20 mouse cellular contexts compared by ENCODE assay signal in the genomic region with DNA sequence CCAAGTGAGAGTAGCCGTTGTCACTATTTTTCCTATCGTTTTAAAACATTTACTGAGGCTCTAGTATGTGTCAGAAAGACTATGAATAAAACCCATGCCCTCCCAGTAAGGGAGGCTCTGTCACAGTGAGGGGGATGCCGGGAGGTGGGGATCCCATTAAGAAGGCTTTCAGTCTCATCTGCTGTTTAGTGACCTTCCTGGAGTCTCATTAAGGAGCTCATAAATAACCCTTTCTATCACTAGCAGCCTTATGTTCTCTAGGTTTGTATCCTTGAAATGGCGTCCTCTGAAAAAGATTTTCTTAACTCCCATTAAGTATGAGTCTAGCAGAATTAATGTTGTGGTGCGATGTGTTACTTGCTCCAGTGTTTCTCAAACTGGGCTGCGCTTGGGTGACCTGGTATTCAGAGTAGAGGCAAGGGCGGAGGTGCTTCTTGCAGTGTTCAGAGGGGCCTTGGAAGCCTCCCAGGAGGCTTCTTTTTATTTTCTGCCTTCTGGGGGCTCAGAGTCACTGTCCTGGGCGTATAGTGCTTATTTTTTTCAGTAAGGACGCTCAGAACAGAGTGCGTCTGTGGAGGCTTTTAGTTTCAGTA. TPM values are rescaled to one million over a fixed set of nuclear protein-coding genes. Genes with fewer than 3 reads are reported as not detected.
A peak's percentile ranks its signal among the peaks of the same experiment; 100 is the strongest.
DNase-seq lines count a peak whose midpoint lies in the region; ATAC-seq and TF ChIP-seq lines count a peak whose summit lies in the region.
"Had no signal": no experiment of that assay in that cellular context is flagged by ENCODE, and none has a peak within 500 bp of the region (broad histone marks: within the 10 kb centered on the region; RNA-seq: fewer than 3 reads in every experiment).

No protein-coding gene starts in this region.

- no peak for TF ChIP-seq CTCF in kidney, adult 2 months (conservative IDR thresholded peaks at IDR 0.05; ENCODE audit: insufficient read depth, insufficient read length, low read depth, low read length)

- peak; percentile 32 for DNase-seq in embryo, embryonic 11 days
- DNase-seq in embryo, embryonic 9.5 days (ENCODE audit: extremely low spot score) = no peak
- DNase-seq in kidney, postnatal 4 days = peak; percentile 15 to 23
- no peak for DNase-seq in kidney, adult 2 months
- DNase-seq in testis, postnatal 10 days (ENCODE audit: low spot score) = no peak
- no peak for DNase-seq in gastrocnemius, adult 18-20 months (ENCODE audit: low spot score)
- DNase-seq: cerebellum, postnatal 10 days; heart, postnatal 4 days; kidney, adult 11 months; lung, embryonic 14.5 days; right cerebral cortex, postnatal 4 days; thymus, adult 2 months had no signal

- no peak overlapping the region for H3K4me3 ChIP-seq in kidney, adult 2 months (ENCODE audit: insufficient read depth, low read depth, low read length)
- H3K4me3 ChIP-seq in hindbrain, embryonic 13.5 days = no peak overlapping the region
- no peak overlapping the region for H3K4me3 ChIP-seq in neural tube, embryonic 15.5 days (replicated peaks)
- H3K4me3 ChIP-seq: embryonic facial prominence, embryonic 12.5 days; heart, embryonic 13.5 days; myocyte had no signal

- peak; percentile 48; the same call in 1 of the 2 replicates for ATAC-seq in hindbrain, embryonic 13.5 days (ENCODE audit: low FRiP score)
- peak; percentile 35; the same call in 1 of the 2 replicates for ATAC-seq in neural tube, embryonic 15.5 days (ENCODE audit: low FRiP score)
- ATAC-seq: Patski had no signal

- H3K9ac ChIP-seq in hindbrain, embryonic 13.5 days = no peak overlapping the region
- H3K9ac ChIP-seq in neural tube, embryonic 15.5 days (replicated peaks) = no peak overlapping the region
- H3K9ac ChIP-seq: embryonic facial prominence, embryonic 12.5 days; lung, embryonic 14.5 days had no signal

- TF ChIP-seq POLR2A in kidney, adult 2 months (IDR thresholded peaks at IDR 0.05; ENCODE audit: low read depth, low read length) = no peak

- H3K27ac ChIP-seq in kidney, adult 2 months (ENCODE audit: insufficient read depth, low read depth, low read length) = no peak overlapping the region
- no peak overlapping the region for H3K27ac ChIP-seq in hindbrain, embryonic 13.5 days
- no peak overlapping the region for H3K27ac ChIP-seq in neural tube, embryonic 15.5 days (replicated peaks)
- H3K27ac ChIP-seq: embryonic facial prominence, embryonic 12.5 days; heart, embryonic 13.5 days had no signal

- H3K9me3 ChIP-seq in hindbrain, embryonic 13.5 days = no peaks in the 10 kb centered on the region
- H3K9me3 ChIP-seq in neural tube, embryonic 15.5 days (replicated peaks) = no peaks in the 10 kb centered on the region
- H3K9me3 ChIP-seq: embryonic facial prominence, embryonic 12.5 days; heart, embryonic 13.5 days had no signal

- no peaks in the 10 kb centered on the region for H3K36me3 ChIP-seq in kidney, adult 2 months (ENCODE audit: control insufficient read depth, insufficient read depth, low read length)
- H3K36me3 ChIP-seq in hindbrain, embryonic 13.5 days = no peaks in the 10 kb centered on the region
- H3K36me3 ChIP-seq in neural tube, embryonic 15.5 days = no peaks in the 10 kb centered on the region
- H3K36me3 ChIP-seq: embryonic facial prominence, embryonic 12.5 days had no signal

- no peaks in the 10 kb centered on the region for H3K4me1 ChIP-seq in kidney, adult 2 months (ENCODE audit: control insufficient read depth, insufficient read depth, low read length)
- H3K4me1 ChIP-seq in hindbrain, embryonic 13.5 days (replicated peaks) = peaks cover 56% of the 10 kb centered on the region
- H3K4me1 ChIP-seq in neural tube, embryonic 15.5 days = peaks cover 46% of the 10 kb centered on the region

- H3K27me3 ChIP-seq in kidney, adult 2 months (replicated peaks; ENCODE audit: control insufficient read depth, insufficient read depth, low read length) = no peaks in the 10 kb centered on the region
- no peaks in the 10 kb centered on the region for H3K27me3 ChIP-seq in hindbrain, embryonic 13.5 days
- no peaks in the 10 kb centered on the region for H3K27me3 ChIP-seq in neural tube, embryonic 15.5 days (replicated peaks)
- H3K27me3 ChIP-seq: CH12.LX; embryonic facial prominence, embryonic 12.5 days; heart, embryonic 13.5 days; Patski had no signal

- WGBS in kidney, adult 2 months = 64% methylated on average over 10 of the region's 10 CpGs
- 27% methylated on average over 10 of the region's 10 CpGs for WGBS in hindbrain, embryonic 13.5 days
- 11% methylated on average over 10 of the region's 10 CpGs for WGBS in neural tube, embryonic 15.5 days

- no peak overlapping the region for H3K4me2 ChIP-seq in hindbrain, embryonic 13.5 days
- H3K4me2 ChIP-seq in neural tube, embryonic 15.5 days = no peak overlapping the region
- H3K4me2 ChIP-seq: embryonic facial prominence, embryonic 12.5 days; heart, embryonic 13.5 days; liver, embryonic 11.5 days; lung, embryonic 14.5 days had no signal

RNA-seq across cellular contexts. Expression of a gene that starts 7.4 kb away (rescaled TPM):
- polyA plus RNA-seq in kidney, adult 2 months (2012; rRNA removed) = 3.0 and 3.5 TPM in 2 replicates
- 42.0 and 43.5 TPM in 2 replicates for polyA plus RNA-seq in hindbrain, embryonic 13.5 days (2015; fragmentation: Nextera tagmentation; extraction: Ambion mirVana)
- 34.3 and 38.9 TPM in 2 replicates for polyA plus RNA-seq in neural tube, embryonic 15.5 days (2015; fragmentation: Nextera tagmentation; extraction: Ambion mirVana)
- 1 to 10 TPM; 1.2 to 1.4 TPM for total RNA-seq in gastrocnemius, adult 18-20 months (2021)

Comparison
In these comparisons a context has a peak if more than half of its experiments do, and no peak if none do; other contexts are left out.
1. DNase-seq: peak in embryo, embryonic 11 days (single experiment) and kidney, postnatal 4 days (2 of 2); none in embryo, embryonic 9.5 days (single experiment), kidney, adult 2 months (single experiment), testis, postnatal 10 days (single experiment) and gastrocnemius, adult 18-20 months (single experiment).